Mouse (Mus musculus): ENCODE data around the gene Sympk. TPM values are rescaled to one million over a fixed set of nuclear protein-coding genes. Genes with fewer than 3 reads are reported as not detected.

The Sympk gene
- polyA plus RNA-seq, 1 experiment from 2014 or later: 46.3 TPM

DNA sequence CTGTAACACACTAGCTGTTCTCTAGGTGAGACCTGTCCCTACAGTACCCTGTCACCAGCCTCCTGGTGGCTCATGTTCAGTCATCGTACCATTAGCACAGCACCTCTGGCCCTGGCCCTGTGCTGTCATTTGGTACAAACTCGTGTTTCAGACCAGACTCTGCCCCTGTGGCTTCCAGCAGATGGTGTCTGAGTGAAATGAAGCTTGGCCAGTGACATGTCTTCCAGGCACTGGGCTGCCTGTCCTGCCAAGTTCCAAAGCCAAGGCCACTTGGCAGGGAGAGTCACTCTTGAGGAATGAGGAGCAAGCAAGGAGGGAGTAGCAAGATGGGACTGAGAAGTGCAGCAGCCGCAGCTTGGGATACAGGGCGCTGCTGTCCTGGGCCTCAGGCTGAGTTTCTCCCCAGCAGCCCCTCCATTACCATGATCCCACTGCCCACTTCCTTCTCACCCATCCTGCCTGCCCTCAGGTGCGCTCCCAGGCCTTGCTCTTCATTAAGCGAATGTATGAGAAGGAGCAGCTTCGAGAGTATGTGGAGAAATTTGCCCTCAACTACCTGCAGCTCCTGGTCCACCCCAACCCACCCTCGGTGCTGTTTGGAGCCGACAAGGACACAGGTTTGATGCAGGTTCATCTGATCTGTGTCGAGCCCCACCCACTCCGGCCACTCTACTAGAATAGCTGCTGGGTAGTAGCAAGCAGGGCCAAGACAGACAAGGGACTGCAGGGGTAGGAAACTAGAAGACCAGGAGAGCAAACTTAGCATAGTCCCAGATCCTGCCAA lies 22.3 kb downstream of the Sympk start:
- no peaks in the 10 kb centered on the region for H3K4me1 ChIP-seq
- no peak overlapping the region for H3K27ac ChIP-seq
- no peaks in the 10 kb centered on the region for H3K27me3 ChIP-seq (ENCODE audit: poor library complexity, severe bottlenecking)
- DNase-seq (ENCODE audit: extremely low spot score, low spot score): no peak
- peaks cover 99% of the 10 kb centered on the region for H3K36me3 ChIP-seq (replicated peaks)
- 96% methylated on average over 11 of the region's 11 CpGs for WGBS
- H3K9me3 ChIP-seq: no peaks in the 10 kb centered on the region
- no peak overlapping the region for H3K4me3 ChIP-seq

- Histone ChIP-seq H3K27ac (no peak overlapping the region), H3K9me3 (no peaks in the 10 kb centered on the region), H3K4me1 (no peaks in the 10 kb centered on the region), H3K27me3 (ENCODE audit: poor library complexity, severe bottlenecking) (no peaks in the 10 kb centered on the region), H3K36me3 (replicated peaks) (peaks cover 98% of the 10 kb centered on the region), H3K4me3 (no peak overlapping the region)
- DNase-seq (ENCODE audit: extremely low spot score, low spot score): no peak
- 91% methylated on average over 14 of the region's 14 CpGs for WGBS
These were observed 23.9 kb downstream of the Sympk start for GRCm38 (mm10) chr7:19048006-19048527.

GRCm38 (mm10) chr7:19049252-19049651 lies 25.1 kb downstream of the Sympk start:
- Histone ChIP-seq H3K27me3 (ENCODE audit: poor library complexity, severe bottlenecking) (no peaks in the 10 kb centered on the region), H3K36me3 (replicated peaks) (peaks cover 98% of the 10 kb centered on the region), H3K4me3 (no peak overlapping the region), H3K27ac (no peak overlapping the region), H3K9me3 (no peaks in the 10 kb centered on the region), H3K4me1 (peaks cover 7% of the 10 kb centered on the region)
- 90% methylated on average over 5 of the region's 5 CpGs for WGBS
- no peak for DNase-seq (ENCODE audit: extremely low spot score, low spot score)

- Histone ChIP-seq H3K4me1 (peaks cover 14% of the 10 kb centered on the region), H3K36me3 (replicated peaks) (peaks cover 97% of the 10 kb centered on the region), H3K4me3 (no peak overlapping the region), H3K9me3 (no peaks in the 10 kb centered on the region), H3K27ac (no peak overlapping the region), H3K27me3 (ENCODE audit: poor library complexity, severe bottlenecking) (no peaks in the 10 kb centered on the region)
- 89% methylated on average over 8 of the region's 8 CpGs for WGBS
- no peak for DNase-seq (ENCODE audit: extremely low spot score, low spot score)
These were observed 26.0 kb downstream of the Sympk start for GRCm38 (mm10) chr7:19050172-19050571.

- H3K27me3 ChIP-seq (ENCODE audit: poor library complexity, severe bottlenecking): no peaks in the 10 kb centered on the region
- peaks cover 14% of the 10 kb centered on the region for H3K4me1 ChIP-seq
- H3K36me3 ChIP-seq (replicated peaks): peaks cover 92% of the 10 kb centered on the region
- 66% methylated on average over 4 of the region's 4 CpGs for WGBS
- no peak overlapping the region for H3K4me3 ChIP-seq
- no peak overlapping the region for H3K27ac ChIP-seq
- DNase-seq (ENCODE audit: extremely low spot score, low spot score): no peak
- H3K9me3 ChIP-seq: no peaks in the 10 kb centered on the region
These were observed 27.0 kb downstream of the Sympk start for GRCm38 (mm10) chr7:19051161-19051560.

GRCm38 (mm10) chr7:19052345-19053135 lies 28.4 kb downstream of the Sympk start:
- 88% methylated on average over 15 of the region's 15 CpGs for WGBS

DNA sequence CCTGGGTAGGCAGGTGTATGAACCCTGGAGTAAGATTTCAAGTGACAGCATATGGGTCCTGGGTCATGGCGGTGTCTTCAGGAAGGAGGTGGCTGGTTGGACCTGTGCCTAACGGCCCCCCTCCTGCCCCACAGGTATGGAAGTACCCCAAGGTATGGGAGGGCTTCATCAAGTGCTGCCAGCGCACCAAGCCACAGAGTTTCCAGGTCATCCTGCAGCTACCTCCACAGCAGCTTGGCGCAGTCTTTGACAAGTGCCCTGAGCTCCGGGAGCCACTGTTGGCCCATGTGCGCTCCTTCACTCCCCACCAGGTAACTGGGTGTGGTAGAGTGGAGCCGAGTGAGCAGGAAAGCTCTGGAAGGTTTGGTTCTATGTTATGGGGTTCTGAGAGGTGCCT lies 29.0 kb downstream of the Sympk start:
- Histone ChIP-seq H3K36me3 (replicated peaks) (peaks cover 79% of the 10 kb centered on the region), H3K9me3 (no peaks in the 10 kb centered on the region; the same call in 1 of the 2 replicates), H3K27ac (no peak overlapping the region), H3K27me3 (ENCODE audit: poor library complexity, severe bottlenecking) (no peaks in the 10 kb centered on the region), H3K4me1 (peaks cover 14% of the 10 kb centered on the region), H3K4me3 (no peak overlapping the region)
- DNase-seq (ENCODE audit: extremely low spot score, low spot score): no peak
- 90% methylated on average over 7 of the region's 7 CpGs for WGBS

More at GRCm38 (mm10) chr7:19052345-19053135, 28.4 kb downstream of the Sympk start:
- H3K27ac ChIP-seq: no peak overlapping the region
- H3K27me3 ChIP-seq (ENCODE audit: poor library complexity, severe bottlenecking): no peaks in the 10 kb centered on the region
- DNase-seq (ENCODE audit: extremely low spot score, low spot score): no peak
- H3K9me3 ChIP-seq: no peaks in the 10 kb centered on the region; the same call in 1 of the 2 replicates
- H3K4me1 ChIP-seq: peaks cover 14% of the 10 kb centered on the region
- no peak overlapping the region for H3K4me3 ChIP-seq
- H3K36me3 ChIP-seq (replicated peaks): peaks cover 85% of the 10 kb centered on the region

GRCm38 (mm10) chr7:19054047-19054776 lies 30.0 kb downstream of the Sympk start, which contains the start of gene Rsph6a:
Rsph6a (plus strand) TSS chr7:19054690.
- 19% methylated on average over 33 of the region's 33 CpGs for WGBS

DNA sequence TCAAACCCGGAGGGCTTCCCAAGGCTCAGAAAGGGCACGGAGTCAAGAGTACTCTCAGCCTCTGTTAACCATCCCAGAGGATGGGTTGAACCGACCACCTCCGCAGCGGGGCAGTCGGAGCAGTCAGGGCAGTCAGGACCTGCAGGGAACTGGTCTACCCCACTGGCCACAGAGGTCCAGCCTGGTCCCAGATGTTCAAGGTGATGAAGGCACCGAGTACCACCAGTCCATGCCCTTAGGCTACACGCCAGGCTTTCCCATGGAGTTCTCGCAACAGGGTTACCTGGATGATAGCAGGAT lies 30.6 kb downstream of the Sympk start:
- H3K27ac ChIP-seq: peak overlapping the region; percentile 67; the same call in 1 of the 2 replicates
- no peak for DNase-seq (ENCODE audit: extremely low spot score, low spot score)
- WGBS: 68% methylated on average over 9 of the region's 9 CpGs
- peaks cover 63% of the 10 kb centered on the region for H3K36me3 ChIP-seq (replicated peaks)
- H3K4me1 ChIP-seq: peaks cover 14% of the 10 kb centered on the region
- H3K9me3 ChIP-seq: no peaks in the 10 kb centered on the region; the same call in 1 of the 2 replicates
- H3K4me3 ChIP-seq: peak overlapping the region; percentile 42
- no peaks in the 10 kb centered on the region for H3K27me3 ChIP-seq (ENCODE audit: poor library complexity, severe bottlenecking)

More at GRCm38 (mm10) chr7:19054047-19054776, 30.0 kb downstream of the Sympk start, which contains the start of gene Rsph6a:
- Histone ChIP-seq H3K4me3 (peak within 1 kb of the TSS; percentile 42), H3K27ac (peak within 1 kb of the TSS; percentile 67), H3K27me3 (ENCODE audit: poor library complexity, severe bottlenecking) (no peaks in the 10 kb centered on the region), H3K4me1 (peaks cover 14% of the 10 kb centered on the region), H3K36me3 (replicated peaks) (peaks cover 68% of the 10 kb centered on the region), H3K9me3 (no peaks in the 10 kb centered on the region; the same call in 1 of the 2 replicates)
- DNase-seq (ENCODE audit: extremely low spot score, low spot score): peak; percentile 79

GRCm38 (mm10) chr7:19055108-19055507 lies 30.9 kb downstream of the Sympk start:
- DNase-seq (ENCODE audit: extremely low spot score, low spot score): no peak
- H3K27me3 ChIP-seq (ENCODE audit: poor library complexity, severe bottlenecking): no peaks in the 10 kb centered on the region
- no peaks in the 10 kb centered on the region; the same call in 1 of the 2 replicates for H3K9me3 ChIP-seq
- no peak overlapping the region for H3K27ac ChIP-seq
- H3K4me3 ChIP-seq: no peak overlapping the region; the same call in 1 of the 2 replicates
- H3K36me3 ChIP-seq (replicated peaks): peaks cover 59% of the 10 kb centered on the region
- H3K4me1 ChIP-seq: peaks cover 14% of the 10 kb centered on the region
- 88% methylated on average over 8 of the region's 8 CpGs for WGBS

DNA sequence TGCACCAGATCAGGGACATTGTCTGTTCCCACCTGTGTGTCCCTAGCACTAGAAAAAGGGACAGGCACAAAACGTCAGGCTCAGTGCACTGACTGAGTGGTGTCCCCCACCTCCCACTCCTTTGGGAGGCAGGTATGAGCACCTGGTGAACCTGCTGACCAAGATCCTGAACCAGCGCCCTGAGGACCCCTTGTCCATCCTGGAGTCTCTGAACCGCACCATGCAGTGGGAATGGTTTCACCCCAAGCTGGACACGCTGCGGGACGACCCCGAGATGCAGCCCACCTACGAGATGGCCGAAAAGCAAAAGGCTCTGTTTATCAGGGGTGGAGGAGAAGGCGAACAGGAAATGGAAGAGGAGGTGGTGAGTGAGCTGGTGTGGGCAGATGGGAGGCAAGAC lies 33.2 kb downstream of the Sympk start:
- no peak overlapping the region for H3K4me3 ChIP-seq
- H3K36me3 ChIP-seq (replicated peaks): peaks cover 36% of the 10 kb centered on the region
- H3K27me3 ChIP-seq (ENCODE audit: poor library complexity, severe bottlenecking): no peaks in the 10 kb centered on the region
- H3K9me3 ChIP-seq: no peaks in the 10 kb centered on the region; the same call in 1 of the 2 replicates
- H3K27ac ChIP-seq: no peak overlapping the region
- WGBS: 91% methylated on average over 10 of the region's 10 CpGs
- no peak for DNase-seq (ENCODE audit: extremely low spot score, low spot score)
- H3K4me1 ChIP-seq: peaks cover 14% of the 10 kb centered on the region

DNA sequence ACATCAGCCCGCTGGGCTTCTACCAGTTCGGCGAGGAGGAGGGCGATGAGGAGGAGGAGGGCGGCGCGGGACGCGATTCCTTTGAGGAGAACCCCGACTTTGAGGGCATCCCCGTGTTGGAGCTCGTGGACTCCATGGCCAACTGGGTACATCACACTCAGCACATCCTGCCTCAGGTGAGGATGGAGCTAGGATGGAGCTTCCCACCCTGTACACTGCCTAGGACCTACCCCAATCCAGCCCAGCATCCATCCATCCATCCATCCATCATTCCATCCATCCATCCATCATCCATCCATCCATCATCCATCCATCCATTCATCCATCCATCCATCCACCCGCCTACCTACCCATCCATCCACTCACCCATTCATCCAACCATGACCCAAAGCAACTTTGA lies 41.7 kb downstream of the Sympk start:
- H3K4me1 ChIP-seq: no peaks in the 10 kb centered on the region
- WGBS: 50% methylated on average over 13 of the region's 13 CpGs
- no peak for DNase-seq (ENCODE audit: extremely low spot score, low spot score)
- H3K9me3 ChIP-seq: peaks cover 3% of the 10 kb centered on the region; the same call in 1 of the 2 replicates
- H3K4me3 ChIP-seq: peak overlapping the region; percentile 21; the same call in 1 of the 2 replicates
- no peaks in the 10 kb centered on the region for H3K36me3 ChIP-seq (replicated peaks)
- H3K27ac ChIP-seq: no peak overlapping the region
- peaks cover 42% of the 10 kb centered on the region for H3K27me3 ChIP-seq (ENCODE audit: poor library complexity, severe bottlenecking)
